Mouse (Mus musculus) left cerebral cortex, postnatal 10 days (tissue): ENCODE results near the gene Tom1l2. TPM values are rescaled to one million over a fixed set of nuclear protein-coding genes. Genes with fewer than 3 reads are reported as not detected.

ENCODE experiments used
- DNase-seq, 2 experiments: peaks; one replicate each; pipeline ENCODE4 v3.0.0; 2021 to 2022; ENCODE audit warnings: low spot score in 2 of 2, mixed read lengths in 1 of 2; ENCODE audit errors: extremely low spot score in 1 of 2
- intact Hi-C: fragments of 180-260 bp; cut with DNase I; formaldehyde crosslinking; loops from one replicate; pipeline ENCODE4 v1.15.1; 2025
- total RNA-seq, 2 experiments: library from RNA; stranded (reverse); gene quantifications; 2 replicates each; pipeline ENCODE4 v1.2.3; 2021

The Tom1l2 gene
- total RNA-seq, 2 experiments from 2014 or later: 132 to 133 TPM

DNA sequence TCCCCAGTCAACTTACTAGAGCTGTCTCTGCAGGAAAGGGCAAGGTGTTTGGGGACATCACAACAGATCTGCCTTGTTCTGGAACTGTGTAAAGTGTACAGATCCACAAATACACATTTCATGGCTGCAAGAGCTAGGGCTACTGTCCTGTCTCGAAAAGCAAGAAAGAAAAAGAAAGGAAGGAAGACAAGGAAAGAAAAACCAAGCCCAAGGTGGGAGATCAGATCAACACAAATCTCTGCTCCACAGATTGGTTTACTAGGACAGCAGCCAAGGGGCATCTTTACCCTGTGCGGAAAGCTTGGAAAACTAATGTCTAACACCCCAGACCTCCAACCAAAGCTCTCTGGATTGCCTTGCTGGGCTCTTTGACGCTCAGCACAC lies 130.6 kb downstream of the Tom1l2 start:
- no peak for DNase-seq
- intact Hi-C loops: no loop called here

- no peak for DNase-seq
- intact Hi-C loops: no loop called here
Observed at GRCm38 (mm10) chr11:60221425-60221824, 131.3 kb downstream of the Tom1l2 start.

- intact Hi-C loops: no loop called here
- DNase-seq: peak; percentile 71 to 90
Observed at GRCm38 (mm10) chr11:60220291-60220804, 132.4 kb downstream of the Tom1l2 start.

DNA sequence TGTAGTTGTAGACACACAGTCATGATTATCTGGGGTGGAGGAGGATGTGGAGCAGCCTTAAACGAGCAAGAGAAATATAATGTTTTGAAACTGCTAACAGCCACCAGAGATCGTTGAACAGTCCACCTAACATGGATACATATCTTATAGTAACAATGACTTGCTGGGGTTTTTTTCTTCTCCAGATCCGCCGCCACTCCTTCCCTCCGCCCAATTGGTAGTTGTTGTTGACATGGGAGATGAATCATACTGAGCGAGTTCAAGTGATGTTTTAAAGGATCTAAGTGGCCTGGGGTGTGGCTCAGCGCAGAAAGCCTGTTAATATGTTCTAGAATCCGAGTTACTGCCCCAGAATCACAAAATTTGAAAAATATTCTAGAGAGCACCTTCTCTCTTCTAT lies 133.1 kb downstream of the Tom1l2 start:
- DNase-seq: no peak
- intact Hi-C loops: no loop called here

- intact Hi-C loops: no loop called here
- DNase-seq: no peak
Observed at GRCm38 (mm10) chr11:60217467-60217866, 135.2 kb downstream of the Tom1l2 start.

- no peak for DNase-seq
- intact Hi-C loops: no loop called here
Observed at GRCm38 (mm10) chr11:60216671-60217070, 136.0 kb downstream of the Tom1l2 start.

- intact Hi-C loops: no loop called here
- DNase-seq: no peak
Observed at GRCm38 (mm10) chr11:60213266-60213665, 139.4 kb downstream of the Tom1l2 start.

DNA sequence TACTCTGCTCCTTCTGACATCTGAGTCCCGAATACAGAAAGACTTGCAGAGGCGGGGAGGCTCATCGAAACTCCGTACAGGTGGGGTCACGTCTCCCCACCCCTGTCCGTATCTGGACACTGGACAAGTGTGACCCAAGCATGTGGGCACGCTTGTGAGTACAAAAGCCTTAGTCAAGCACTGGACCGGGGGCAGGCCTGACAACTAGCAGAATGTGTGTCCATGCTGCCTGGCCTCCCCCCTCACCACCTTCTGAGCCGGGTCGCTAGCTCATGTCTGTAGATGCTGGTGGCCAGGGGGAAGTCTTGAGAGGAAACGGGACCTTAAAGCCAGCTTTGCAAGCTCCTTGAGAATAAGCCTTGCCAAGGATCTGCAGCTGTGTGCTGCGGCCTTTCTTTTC lies 140.9 kb downstream of the Tom1l2 start:
- intact Hi-C loops: no loop called here
- DNase-seq: no peak

DNA sequence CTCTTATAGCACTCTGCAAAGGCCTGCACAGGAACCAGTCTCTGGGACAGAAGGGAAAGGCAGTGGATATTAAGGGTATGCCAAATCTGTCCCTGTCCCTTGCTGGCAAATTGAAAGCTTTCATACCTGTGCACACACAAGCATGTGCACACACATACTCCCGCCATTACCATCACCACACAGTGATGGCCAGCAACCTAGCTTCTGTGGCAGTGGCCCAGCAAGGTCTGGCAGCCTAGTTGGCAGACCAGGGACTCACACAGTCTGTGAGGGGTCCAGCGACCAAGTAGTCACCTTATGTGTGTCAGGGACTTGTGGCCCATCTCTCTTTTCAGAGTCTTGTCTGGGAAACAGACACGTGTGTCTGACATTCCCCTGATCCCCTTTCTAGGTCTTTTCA lies 141.6 kb downstream of the Tom1l2 start:
- intact Hi-C loops: no loop called here

DNA sequence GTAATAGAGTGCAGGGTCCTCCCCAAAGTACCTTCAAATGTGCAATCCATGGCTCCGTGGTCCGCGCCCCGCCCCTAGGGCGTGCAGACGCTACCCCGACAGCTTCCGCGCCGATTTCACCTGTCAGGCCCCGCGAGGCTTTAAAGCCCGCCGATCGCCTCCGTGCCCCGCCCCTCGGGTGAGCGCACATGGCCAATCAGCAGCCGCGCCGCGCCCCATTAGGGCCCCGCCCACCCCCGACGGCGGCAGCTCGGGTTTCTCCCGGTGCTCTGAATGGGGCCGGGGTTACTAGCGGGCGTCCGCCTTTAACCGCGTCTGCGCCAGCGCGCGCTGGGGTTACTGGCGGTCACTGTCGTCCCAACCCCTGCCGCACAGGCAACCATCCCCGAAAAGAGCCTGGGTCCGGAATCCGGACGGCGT lies 142.4 kb downstream of the Tom1l2 start:
- intact Hi-C loops: no loop called here

More for the DNA sequence above, 141.6 kb downstream of the Tom1l2 start:
- DNase-seq: no peak

GRCm38 (mm10) chr11:60209933-60210249 lies 142.8 kb downstream of the Tom1l2 start:
- no peak for DNase-seq
- intact Hi-C loops: no loop called here

More for the DNA sequence above, 142.4 kb downstream of the Tom1l2 start:
- DNase-seq: peak; percentile 79 to 97

GRCm38 (mm10) chr11:60209217-60209932 lies 143.3 kb downstream of the Tom1l2 start:
- DNase-seq: peak; percentile 89 to 90
- intact Hi-C loops: no loop called here

GRCm38 (mm10) chr11:60208712-60209111 lies 144.0 kb downstream of the Tom1l2 start:
- DNase-seq: no peak
- intact Hi-C loops: no loop called here

DNA sequence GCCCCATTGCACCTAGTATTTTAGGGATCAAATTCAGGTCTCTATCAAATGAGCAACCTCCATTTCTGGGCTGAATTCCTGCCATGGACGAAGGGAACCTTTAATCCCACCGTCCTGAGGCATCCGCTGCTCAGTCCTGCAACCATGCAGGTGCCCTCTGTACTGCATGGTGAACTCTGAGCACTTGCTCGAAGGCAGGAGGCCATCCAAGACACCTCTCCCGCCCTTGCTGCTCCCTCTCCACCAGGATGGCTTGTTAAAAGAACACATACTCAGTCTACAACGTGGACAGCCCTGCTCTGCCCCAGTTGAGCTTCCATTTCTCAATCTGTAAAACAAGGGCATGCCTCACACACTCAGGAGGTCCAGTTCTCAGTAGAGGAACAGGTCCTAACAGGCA lies 144.5 kb downstream of the Tom1l2 start:
- no peak for DNase-seq

DNA sequence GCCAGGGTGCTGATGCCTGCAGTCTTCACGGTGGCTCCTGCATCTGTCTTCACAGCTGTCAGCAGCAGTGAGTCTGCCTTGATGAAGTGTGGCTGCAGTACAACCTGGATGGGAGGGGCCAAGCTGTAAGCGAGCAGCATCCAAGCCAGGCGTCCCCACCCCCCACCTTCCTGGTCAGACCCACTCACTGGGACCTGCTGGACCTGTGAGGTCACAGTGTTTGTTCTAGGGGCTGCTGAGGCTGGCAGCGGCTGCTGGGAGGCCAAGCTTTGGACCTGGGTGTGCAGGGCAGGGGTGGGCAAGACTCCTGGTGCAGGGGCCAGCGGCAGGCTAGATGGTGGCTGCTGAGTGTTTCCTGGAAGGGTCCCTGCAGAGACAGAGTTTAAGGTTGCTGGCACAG lies 146.5 kb downstream of the Tom1l2 start:
- intact Hi-C loops: no loop called here

More for the DNA sequence above, 144.5 kb downstream of the Tom1l2 start:
- intact Hi-C loops: no loop called here

DNA sequence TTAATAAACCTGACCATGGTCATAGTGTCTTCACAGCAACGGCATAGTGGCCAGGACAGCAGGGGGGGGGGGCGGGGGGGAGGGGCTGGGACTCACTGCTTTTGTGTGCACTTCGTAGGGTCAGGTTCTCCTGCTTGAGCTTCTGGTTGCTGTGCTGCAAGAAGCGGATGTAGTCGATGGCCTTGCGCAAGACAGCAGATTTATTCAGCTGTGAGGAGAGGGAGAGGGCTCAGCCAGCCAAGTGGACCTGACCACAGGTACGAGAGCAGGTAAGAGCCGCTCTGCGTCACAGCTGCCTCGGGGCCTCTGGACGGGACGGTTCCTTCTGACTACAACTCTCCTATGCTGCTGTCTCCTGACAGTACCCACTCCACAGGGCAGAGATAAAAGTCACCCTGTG lies 147.7 kb downstream of the Tom1l2 start:
- DNase-seq: no peak
- intact Hi-C loops: no loop called here

More for the DNA sequence above, 146.5 kb downstream of the Tom1l2 start:
- DNase-seq: peak in 1 of 2 experiments; percentile 51

- DNase-seq: no peak
- intact Hi-C loops: no loop called here
Observed at GRCm38 (mm10) chr11:60202710-60203638, 149.7 kb downstream of the Tom1l2 start.

GRCm38 (mm10) chr11:60200384-60200783 lies 152.3 kb downstream of the Tom1l2 start:
- DNase-seq: no peak
- intact Hi-C loops: no loop called here

DNA sequence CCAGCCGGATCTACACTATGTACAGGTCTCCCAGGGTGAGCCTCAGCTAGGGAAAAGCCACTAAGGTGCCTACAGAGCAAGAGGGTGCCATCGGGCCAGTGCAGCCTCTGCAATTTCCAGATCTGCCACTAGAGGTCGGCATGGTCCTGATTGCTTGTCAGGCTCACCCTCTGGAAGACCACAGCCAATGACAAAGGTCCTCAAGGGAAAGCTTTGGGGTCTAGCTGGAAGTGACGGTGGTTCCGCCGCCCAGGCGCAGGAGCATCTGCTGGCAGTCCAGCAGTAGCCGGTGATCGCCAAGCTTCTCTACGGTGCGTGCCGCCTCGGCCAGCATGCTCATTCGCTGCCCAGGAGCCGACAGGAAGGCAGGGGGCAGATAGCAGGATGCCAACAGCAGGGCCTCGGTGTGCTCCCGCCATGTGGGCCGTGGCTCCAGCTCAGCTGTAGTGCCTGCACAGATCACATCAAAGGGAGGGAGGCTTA lies 153.0 kb downstream of the Tom1l2 start:
- DNase-seq: peak; percentile 89
- intact Hi-C loops: loop anchor here (2.0 to 5.0 kb wide), 2 partner anchors 93 to 213 kb away; no protein-coding TSS in a partner anchor
